8 mouse cellular contexts compared by ENCODE assay signal in the genomic region with DNA sequence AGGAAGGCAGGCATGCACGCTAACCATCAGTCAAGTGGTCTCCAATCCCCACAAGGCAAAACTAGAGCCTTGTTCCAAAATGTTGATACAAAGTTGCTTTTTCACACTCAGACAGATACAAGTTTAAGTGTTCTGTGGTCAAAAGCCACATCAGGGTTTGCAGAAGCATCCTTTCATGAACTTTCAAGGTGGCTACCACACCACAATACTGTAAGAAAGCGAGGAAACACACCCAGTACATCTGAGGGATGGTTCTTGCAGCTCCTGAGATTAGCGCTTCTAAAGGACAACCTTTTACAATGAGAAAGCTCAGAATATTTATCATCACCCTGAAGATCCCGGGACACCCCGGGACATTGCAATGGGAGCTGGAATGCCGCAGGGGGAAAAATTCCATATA. TPM values are rescaled to one million over a fixed set of nuclear protein-coding genes. Genes with fewer than 3 reads are reported as not detected.
DNase-seq lines count a peak whose midpoint lies in the region; ATAC-seq and TF ChIP-seq lines count a peak whose summit lies in the region.

No protein-coding gene starts in this region.

- no peaks in the 10 kb centered on the region for H3K27me3 ChIP-seq in intestine, embryonic 15.5 days (replicated peaks)
- no peaks in the 10 kb centered on the region for H3K27me3 ChIP-seq in neural tube, embryonic 13.5 days

- ATAC-seq in intestine, embryonic 15.5 days, result no peak
- no peak for ATAC-seq in neural tube, embryonic 13.5 days (ENCODE audit: low read depth)
- no peak for ATAC-seq in CD4-positive, CD25-positive, alpha-beta regulatory T cell, adult 4 months

- no peaks in the 10 kb centered on the region for H3K9me3 ChIP-seq in intestine, embryonic 15.5 days
- no peaks in the 10 kb centered on the region for H3K9me3 ChIP-seq in neural tube, embryonic 13.5 days

- WGBS in intestine, embryonic 15.5 days, result 33% methylated on average over 6 of the region's 6 CpGs
- WGBS in neural tube, embryonic 13.5 days, result 35% methylated on average over 6 of the region's 6 CpGs

- H3K4me3 ChIP-seq in layer of hippocampus, adult 2 months, result peak overlapping the region; percentile 71
- H3K4me3 ChIP-seq in intestine, embryonic 15.5 days (replicated peaks), result peak overlapping the region; percentile 97
- peak overlapping the region; percentile 97 for H3K4me3 ChIP-seq in neural tube, embryonic 13.5 days

- no peak for DNase-seq in layer of hippocampus, adult 2 months (ENCODE audit: low spot score in 2 of 2)
- no peak for DNase-seq in layer of hippocampus, postnatal 14 days (ENCODE audit: low spot score in 2 of 2)
- DNase-seq in c-Kit-positive CD71-positive TER-119-positive erythroid progenitor cells, embryonic 14.5 days (ENCODE audit: low spot score), result peak; percentile 3
- DNase-seq in cerebellum, adult 8-10 months, result no peak
- no peak for DNase-seq in thymus, postnatal 10 days (ENCODE audit: low spot score in 2 of 2)

- H3K4me2 ChIP-seq in intestine, embryonic 15.5 days (replicated peaks), result peak overlapping the region; percentile 77
- peak overlapping the region; percentile 95 for H3K4me2 ChIP-seq in neural tube, embryonic 13.5 days

- H3K4me1 ChIP-seq in intestine, embryonic 15.5 days (replicated peaks), result peaks cover 12% of the 10 kb centered on the region
- H3K4me1 ChIP-seq in neural tube, embryonic 13.5 days (replicated peaks), result peaks cover 36% of the 10 kb centered on the region

- no peak for TF ChIP-seq CTCF in layer of hippocampus, adult 2 months (conservative IDR thresholded peaks at IDR 0.05)

- H3K27ac ChIP-seq in layer of hippocampus, adult 2 months, result peak overlapping the region; percentile 95; the same call in 1 of the 2 replicates
- H3K27ac ChIP-seq in intestine, embryonic 15.5 days, result no peak overlapping the region
- 0 out of 2 replicates have a peak overlapping the region, but pooled peaks have one; percentile 93 for H3K27ac ChIP-seq in neural tube, embryonic 13.5 days (replicated peaks)

- H3K9ac ChIP-seq in intestine, embryonic 15.5 days, result no peak overlapping the region
- H3K9ac ChIP-seq in neural tube, embryonic 13.5 days, result peak overlapping the region; percentile 98

- H3K36me3 ChIP-seq in intestine, embryonic 15.5 days, result no peaks in the 10 kb centered on the region
- H3K36me3 ChIP-seq in neural tube, embryonic 13.5 days, result no peaks in the 10 kb centered on the region

RNA-seq across cellular contexts. Expression of gene Ncoa5, which starts 1.4 kb away (rescaled TPM):
- total RNA-seq in layer of hippocampus, adult 2 months (2021), result 10 to 100 TPM; 57.8 to 63.8 TPM
- 10 to 100 TPM; 53.2 to 57.4 TPM for total RNA-seq in layer of hippocampus, postnatal 14 days (2021)
- polyA plus RNA-seq in intestine, embryonic 15.5 days (2015; fragmentation: Nextera tagmentation; extraction: Ambion mirVana), result 47.4 and 48.8 TPM in 2 replicates
- polyA plus RNA-seq in neural tube, embryonic 13.5 days (2015; fragmentation: Nextera tagmentation; extraction: Ambion mirVana), result 97.3 and 111 TPM in 2 replicates
- polyA plus RNA-seq in CD4-positive, CD25-positive, alpha-beta regulatory T cell, adult 4 months (2017; shearing (Covaris generic)), result 10 to 100 TPM; 28.6 to 49.0 TPM

RNA-seq across cellular contexts. Expression of gene Cd40, which starts 22.1 kb away (rescaled TPM):
- total RNA-seq in layer of hippocampus, adult 2 months (2021), result under 1 TPM; 0.33 to 0.91 TPM
- 1 to 10 TPM in 1 of 2 experiments, under 1 TPM in 1; 0.67 to 3.0 TPM for total RNA-seq in layer of hippocampus, postnatal 14 days (2021)
- polyA plus RNA-seq in intestine, embryonic 15.5 days (2015; fragmentation: Nextera tagmentation; extraction: Ambion mirVana), result 8.5 and 9.3 TPM in 2 replicates
- 7.2 and 8.3 TPM in 2 replicates for polyA plus RNA-seq in neural tube, embryonic 13.5 days (2015; fragmentation: Nextera tagmentation; extraction: Ambion mirVana)
- polyA plus RNA-seq in CD4-positive, CD25-positive, alpha-beta regulatory T cell, adult 4 months (2017; shearing (Covaris generic)), result 1 to 10 TPM; 1.6 to 6.0 TPM

RNA-seq across cellular contexts. Expression of gene 1700025C18Rik, which starts 57.2 kb away (rescaled TPM):
- total RNA-seq in layer of hippocampus, adult 2 months (2021), result not detected
- total RNA-seq in layer of hippocampus, postnatal 14 days (2021), result not detected
- not detected in 2 replicates for polyA plus RNA-seq in intestine, embryonic 15.5 days (2015; fragmentation: Nextera tagmentation; extraction: Ambion mirVana)
- polyA plus RNA-seq in neural tube, embryonic 13.5 days (2015; fragmentation: Nextera tagmentation; extraction: Ambion mirVana), result not detected in 2 replicates
- not detected for polyA plus RNA-seq in CD4-positive, CD25-positive, alpha-beta regulatory T cell, adult 4 months (2017; shearing (Covaris generic))
